Mouse (Mus musculus) forebrain, embryonic 14.5 days (tissue): ENCODE data around the gene S100pbp. TPM values are rescaled to one million over a fixed set of nuclear protein-coding genes. Genes with fewer than 3 reads are reported as not detected.

Experiments used
- ATAC-seq: fragments of 200-750 bp; cut with Nextera tagmentation; 2 replicates; pipeline ENCODE4 v1.8.0; 2017; ENCODE audit warnings: mild to moderate bottlenecking, moderate library complexity
- DNase-seq: peaks from one replicate; pipeline ENCODE4 v3.0.0-alpha.2; 2015; ENCODE audit warnings: low spot score
- H3K27ac ChIP-seq: fragments of 300-500 bp; sonication (generic); 2 replicates; pipeline ENCODE4 v1.5.1; 2014; ENCODE audit warnings: low read depth, mild to moderate bottlenecking, control low read depth, low read length, moderate library complexity
- H3K27me3 ChIP-seq: fragments of 300-500 bp; sonication (generic); replicated peaks from 2 replicates; pipeline ENCODE4 v1.6.1; 2014; ENCODE audit warnings: low read length, control low read depth, mixed read lengths; ENCODE audit not compliant: control insufficient read depth, insufficient read depth
- H3K36me3 ChIP-seq: fragments of 300-500 bp; sonication (generic); 2 replicates; pipeline ENCODE4 v1.6.1; 2014; ENCODE audit warnings: low read length, control low read depth; ENCODE audit not compliant: control insufficient read depth, insufficient read depth
- H3K4me1 ChIP-seq: fragments of 300-500 bp; sonication (generic); 2 replicates; pipeline ENCODE4 v1.6.1; 2014; ENCODE audit warnings: antibody characterized with exemption, low read length, control low read depth; ENCODE audit not compliant: control insufficient read depth, insufficient read depth
- H3K4me2 ChIP-seq: fragments of 300-500 bp; sonication (generic); 2 replicates; pipeline ENCODE4 v1.6.1; 2014; ENCODE audit warnings: mild to moderate bottlenecking, control low read depth, low read length
- H3K4me3 ChIP-seq: fragments of 300-500 bp; sonication (generic); 2 replicates; pipeline ENCODE4 v1.5.1; 2014; ENCODE audit warnings: low read depth, low read length, control low read depth
- H3K9ac ChIP-seq: fragments of 300-500 bp; sonication (generic); 2 replicates; pipeline ENCODE4 v1.6.1; 2014; ENCODE audit warnings: mild to moderate bottlenecking, low read length, control low read depth, moderate library complexity
- H3K9me3 ChIP-seq: fragments of 300-500 bp; sonication (generic); replicated peaks from 2 replicates; pipeline ENCODE4 v1.6.1; 2016; ENCODE audit warnings: low read length, control low read depth, mixed read lengths; ENCODE audit not compliant: control insufficient read depth
- WGBS: fragments of 180-500 bp; shearing (Covaris S2); extraction: QIAGEN DNeasy Blood & Tissue Kit; methylation state at CpG from one replicate; pipeline ENCODE4 v1.1.7; 2014; 5-methylcytosine and 5-hydroxymethylcytosine counted together
- polyA plus RNA-seq: library from polyadenylated mRNA; unstranded; fragments of >200 nt; fragmentation: Nextera tagmentation; extraction: Ambion mirVana; gene quantifications from 2 replicates; pipeline ENCODE4 v1.2.1, GENCODE M21; 2014

Gene S100pbp
- polyA plus RNA-seq, 1 experiment from 2014 or later = 9.7 TPM

DNA sequence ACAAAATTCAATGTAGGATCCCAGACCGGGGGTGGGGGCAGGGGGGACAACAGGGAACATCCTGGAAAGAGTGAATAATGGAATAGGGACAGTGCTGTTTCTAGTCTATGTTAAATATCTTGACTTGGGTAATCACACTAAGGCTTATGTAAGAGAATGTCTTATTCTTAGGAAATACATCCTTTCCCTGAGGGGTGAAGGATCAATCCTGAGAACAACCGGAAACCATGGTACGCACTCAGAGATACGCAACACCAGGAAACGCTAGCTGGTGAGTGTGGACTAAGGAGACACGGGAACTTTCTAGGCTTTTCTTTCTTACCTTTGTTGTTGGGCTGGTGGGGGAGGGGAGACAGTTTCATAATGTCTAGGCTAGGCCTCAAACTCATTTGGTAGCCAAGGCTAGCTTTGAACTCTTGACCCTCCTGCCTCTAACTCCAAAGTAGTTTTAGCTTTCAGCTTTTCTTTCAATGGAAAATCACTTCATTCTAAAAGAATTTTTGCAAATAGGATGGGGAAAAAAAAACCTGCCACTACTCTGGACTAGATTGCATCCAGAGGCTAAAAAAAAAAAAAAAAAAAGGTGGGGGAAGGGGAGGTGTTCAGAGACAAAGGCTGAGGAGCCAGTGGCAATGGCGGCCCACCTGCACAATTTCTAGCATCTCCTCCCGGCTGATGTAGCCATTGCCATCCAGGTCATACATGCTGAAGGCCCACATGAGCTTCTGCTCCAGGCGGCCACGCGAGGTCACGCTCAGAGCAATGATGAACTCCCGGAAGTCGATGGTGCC is 71.6 kb downstream of the S100pbp start:
- Histone ChIP-seq H3K9ac (no peak overlapping the region), H3K4me3 (no peak overlapping the region), H3K9me3 (no peaks in the 10 kb centered on the region), H3K4me1 (peaks cover 23% of the 10 kb centered on the region), H3K27ac (no peak overlapping the region), H3K27me3 (peaks cover 18% of the 10 kb centered on the region), H3K4me2 (no peak overlapping the region), H3K36me3 (no peaks in the 10 kb centered on the region)
- DNase-seq (no peak), ATAC-seq (no peak)
- WGBS = 90% methylated on average over 14 of the region's 14 CpGs

DNA sequence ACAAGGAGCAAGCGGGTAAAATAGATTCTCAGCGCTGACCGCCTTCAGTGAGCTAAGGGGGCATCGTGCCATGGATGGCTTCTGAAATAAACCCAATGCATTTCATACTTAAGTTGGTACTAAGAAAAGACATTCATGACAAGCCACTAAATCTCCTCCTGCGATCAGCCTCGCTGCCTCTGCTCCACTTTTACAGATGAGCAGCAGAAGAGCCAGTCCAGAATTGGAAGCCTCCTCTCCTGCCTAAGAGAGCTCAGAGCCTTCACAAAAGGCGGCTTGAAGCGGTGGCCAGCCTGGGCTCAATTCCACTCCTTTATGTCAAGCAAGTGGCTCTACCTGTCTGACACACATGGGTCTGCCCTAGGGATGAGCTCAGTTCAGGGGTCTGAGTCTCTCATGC is 72.8 kb downstream of the S100pbp start:
- Histone ChIP-seq H3K36me3 (no peaks in the 10 kb centered on the region), H3K4me1 (peaks cover 17% of the 10 kb centered on the region), H3K4me2 (no peak overlapping the region), H3K27ac (no peak overlapping the region), H3K9me3 (no peaks in the 10 kb centered on the region), H3K4me3 (no peak overlapping the region), H3K27me3 (peaks cover 11% of the 10 kb centered on the region), H3K9ac (no peak overlapping the region)
- DNase-seq = no peak
- WGBS = 93% methylated on average over 8 of the region's 8 CpGs
- no peak for ATAC-seq

DNA sequence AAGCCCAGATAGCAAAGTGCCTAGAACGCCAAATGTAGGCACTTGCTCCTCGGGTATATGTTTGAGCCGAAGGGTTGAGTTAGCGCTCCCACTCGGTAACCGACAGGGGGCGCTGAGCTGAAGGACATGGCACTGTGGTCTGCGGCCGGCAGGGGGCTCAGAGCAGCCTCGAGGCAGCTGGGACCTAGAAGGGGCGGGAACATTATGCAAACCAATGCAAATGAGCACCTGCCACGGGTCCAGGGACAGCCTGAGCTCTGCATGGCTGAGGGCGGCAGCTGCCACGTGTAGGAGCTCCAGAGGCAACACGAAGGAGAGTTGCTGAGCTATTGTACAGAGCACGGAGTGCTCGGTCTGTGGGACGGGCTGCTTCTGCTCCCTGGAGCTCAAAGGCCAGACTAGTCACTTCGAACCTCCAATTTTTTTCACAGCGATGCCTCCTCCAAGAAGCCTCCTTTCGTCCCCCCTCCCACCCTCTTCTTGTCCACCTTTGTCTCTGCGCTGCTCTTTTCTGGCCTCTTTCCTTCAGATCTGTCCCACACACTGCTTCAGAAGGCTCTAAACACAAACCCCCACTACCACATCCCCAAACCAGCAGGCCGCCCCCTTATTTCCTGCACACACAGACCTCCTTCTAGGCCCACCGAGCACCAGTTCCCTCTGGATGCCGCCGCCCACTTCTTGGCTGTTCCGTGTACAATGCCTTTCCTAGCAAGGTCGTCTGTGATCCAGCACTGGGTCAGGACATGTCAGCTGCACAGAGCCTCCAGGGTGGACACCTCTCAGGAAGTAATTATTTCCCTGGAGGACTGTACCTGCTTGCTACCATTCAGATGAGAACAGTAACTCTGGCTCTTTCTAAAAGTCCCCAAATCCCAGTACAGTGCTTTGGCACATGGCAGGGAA is 76.2 kb downstream of the S100pbp start:
- DNase-seq = peak; percentile 96
- no peaks in the 10 kb centered on the region for H3K27me3 ChIP-seq
- no peaks in the 10 kb centered on the region for H3K9me3 ChIP-seq
- no peak overlapping the region for H3K9ac ChIP-seq
- H3K36me3 ChIP-seq = no peaks in the 10 kb centered on the region
- no peak overlapping the region for H3K4me2 ChIP-seq
- ATAC-seq = peak; percentile 97
- 30% methylated on average over 27 of the region's 28 CpGs for WGBS
- H3K4me3 ChIP-seq = no peak overlapping the region
- H3K4me1 ChIP-seq = peaks cover 5% of the 10 kb centered on the region
- H3K27ac ChIP-seq = peak overlapping the region; percentile 70; the same call in 1 of the 2 replicates

DNA sequence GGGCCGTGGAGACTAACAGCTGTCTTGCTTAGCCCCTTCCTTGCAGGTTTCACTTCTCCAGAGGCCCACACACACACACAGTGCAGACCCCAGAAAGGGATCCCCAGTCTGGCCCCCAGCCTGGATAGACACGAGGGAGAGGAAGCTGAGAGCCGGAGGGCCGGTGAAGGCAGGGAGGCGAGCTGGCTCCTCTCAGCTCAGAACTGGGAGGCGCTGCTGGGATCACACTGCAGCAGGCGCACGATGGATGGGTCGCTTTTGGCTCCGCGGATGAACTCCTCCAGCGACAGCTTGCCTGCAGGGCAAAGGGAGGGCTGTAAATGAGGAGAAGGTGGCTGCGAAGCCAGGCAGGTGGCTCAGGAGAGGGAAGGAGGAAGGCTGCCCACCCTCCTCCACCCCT is 77.3 kb downstream of the S100pbp start:
- Histone ChIP-seq H3K4me1 (peaks cover 5% of the 10 kb centered on the region), H3K27me3 (no peaks in the 10 kb centered on the region), H3K4me2 (no peak overlapping the region), H3K9ac (no peak overlapping the region), H3K36me3 (no peaks in the 10 kb centered on the region), H3K4me3 (no peak overlapping the region), H3K9me3 (no peaks in the 10 kb centered on the region), H3K27ac (no peak overlapping the region)
- DNase-seq (no peak), ATAC-seq (no peak)
- 65% methylated on average over 13 of the region's 13 CpGs for WGBS

DNA sequence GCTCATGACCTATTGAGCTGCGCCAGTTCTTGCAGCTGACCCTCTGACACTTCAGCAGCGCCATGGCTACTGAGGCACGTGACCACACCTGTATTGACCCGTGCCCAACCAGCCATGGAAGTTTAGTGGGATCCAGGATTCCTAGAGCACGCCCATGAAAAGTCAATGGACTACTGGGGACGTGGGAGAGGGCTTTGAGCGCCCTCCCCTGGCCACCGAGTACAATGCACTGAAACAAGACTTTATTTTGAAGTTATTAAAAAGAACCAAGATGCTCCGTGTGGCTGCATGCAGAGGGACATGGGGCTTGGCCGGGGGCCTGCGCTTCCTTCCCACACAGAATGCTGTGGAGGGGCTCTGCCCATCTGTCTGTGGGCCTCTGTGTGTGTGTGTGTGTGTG is 78.2 kb downstream of the S100pbp start:
- Histone ChIP-seq H3K36me3 (no peaks in the 10 kb centered on the region), H3K4me3 (no peak overlapping the region), H3K4me2 (no peak overlapping the region), H3K27me3 (peaks cover 4% of the 10 kb centered on the region; the same call in 1 of the 2 replicates), H3K27ac (no peak overlapping the region), H3K9ac (no peak overlapping the region), H3K4me1 (peaks cover 5% of the 10 kb centered on the region), H3K9me3 (no peaks in the 10 kb centered on the region)
- 55% methylated on average over 11 of the region's 11 CpGs for WGBS
- no peak for DNase-seq
- no peak for ATAC-seq

DNA sequence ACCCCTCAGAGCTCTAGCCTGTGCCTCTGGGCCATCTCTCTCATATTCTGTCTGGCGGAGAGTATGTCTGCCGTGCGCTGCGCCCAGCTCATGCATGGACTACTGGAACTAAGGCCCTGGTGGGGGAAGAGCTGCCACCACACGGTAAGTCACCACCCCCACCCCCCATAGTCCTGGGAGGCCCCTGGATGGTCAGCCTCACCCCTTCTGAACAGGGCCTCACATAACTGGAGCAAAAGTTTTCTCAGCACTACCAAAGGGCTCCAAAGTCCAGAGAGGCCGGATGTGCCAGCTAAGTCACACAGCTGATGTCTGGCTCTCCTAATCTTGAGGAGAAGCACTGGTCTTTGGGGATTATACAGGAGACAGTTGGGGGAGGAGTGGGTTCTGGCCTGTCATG is 78.7 kb downstream of the S100pbp start:
- WGBS = 91% methylated on average over 6 of the region's 6 CpGs
- H3K4me1 ChIP-seq = peaks cover 5% of the 10 kb centered on the region
- no peak overlapping the region for H3K4me3 ChIP-seq
- H3K36me3 ChIP-seq = no peaks in the 10 kb centered on the region
- DNase-seq (no peak), ATAC-seq (no peak)
- H3K27ac ChIP-seq = no peak overlapping the region
- no peak overlapping the region for H3K9ac ChIP-seq
- no peak overlapping the region for H3K4me2 ChIP-seq
- peaks cover 10% of the 10 kb centered on the region for H3K27me3 ChIP-seq
- no peaks in the 10 kb centered on the region for H3K9me3 ChIP-seq

DNA sequence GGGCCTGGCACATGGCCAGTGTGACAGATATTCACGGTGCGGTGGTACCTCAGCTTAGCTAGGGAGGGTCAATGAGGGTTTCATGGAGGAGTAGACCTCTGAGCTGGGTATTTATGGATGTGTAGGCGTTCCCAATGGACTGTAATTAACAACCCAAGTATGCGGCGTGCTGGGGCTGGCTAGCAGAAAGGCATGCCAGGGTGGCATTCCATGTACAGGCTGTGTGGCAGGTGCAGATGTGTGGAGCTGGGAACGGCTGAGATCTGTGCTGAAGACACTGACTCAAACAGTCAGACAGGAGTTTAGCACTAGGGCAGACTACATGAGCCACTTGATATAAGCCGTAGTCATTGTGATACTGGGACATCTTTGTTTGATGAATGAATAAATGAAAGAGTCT is 80.9 kb downstream of the S100pbp start:
- WGBS = 76% methylated on average over 7 of the region's 7 CpGs
- ATAC-seq = no peak
- Histone ChIP-seq H3K4me3 (no peak overlapping the region), H3K4me1 (peaks cover 4% of the 10 kb centered on the region), H3K36me3 (no peaks in the 10 kb centered on the region), H3K27me3 (peaks cover 30% of the 10 kb centered on the region), H3K4me2 (no peak overlapping the region), H3K9me3 (no peaks in the 10 kb centered on the region), H3K9ac (no peak overlapping the region), H3K27ac (peak overlapping the region; percentile 9; the same call in 1 of the 2 replicates)
- DNase-seq = no peak

DNA sequence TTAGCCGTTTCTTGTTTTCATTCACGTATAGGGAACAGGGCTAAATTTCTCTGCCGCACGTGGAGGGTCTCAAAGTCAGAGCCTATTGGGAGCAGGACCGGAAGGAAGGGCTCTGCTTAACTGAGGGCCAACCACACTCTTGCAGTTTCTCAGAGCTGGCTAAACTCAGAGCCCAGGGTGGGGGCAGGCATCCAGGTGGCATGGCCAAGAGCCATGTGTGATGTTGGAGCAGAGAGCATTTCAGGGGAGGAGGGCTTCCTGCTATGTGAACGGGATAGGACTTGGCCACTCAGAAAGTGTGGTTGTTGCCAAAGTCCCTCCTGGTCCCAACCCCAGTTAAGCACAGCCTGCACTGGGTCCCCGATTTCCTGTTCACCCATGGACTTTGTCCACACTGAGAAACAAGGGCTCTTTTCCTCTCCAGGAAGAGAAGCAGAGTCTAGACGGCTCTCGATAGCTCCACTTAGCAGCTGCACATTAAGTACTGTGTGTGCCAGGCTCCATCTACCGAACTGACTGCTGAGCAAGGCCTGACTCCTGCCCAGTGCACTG is 82.1 kb downstream of the S100pbp start:
- Histone ChIP-seq H3K9ac (no peak overlapping the region), H3K4me2 (no peak overlapping the region), H3K27me3 (peaks cover 35% of the 10 kb centered on the region), H3K4me3 (no peak overlapping the region), H3K4me1 (no peaks in the 10 kb centered on the region; the same call in 1 of the 2 replicates), H3K27ac (no peak overlapping the region), H3K9me3 (no peaks in the 10 kb centered on the region), H3K36me3 (no peaks in the 10 kb centered on the region)
- DNase-seq (no peak), ATAC-seq (no peak)
- whole genome bisulfite sequencing = 70% methylated on average over 10 of the region's 10 CpGs
